Mouse (Mus musculus) kidney, adult 2 months (tissue): ENCODE results near the gene Frmd4b. TPM values are rescaled to one million over a fixed set of nuclear protein-coding genes. Genes with fewer than 3 reads are reported as not detected.

Experiments
- DNase-seq: peaks from one replicate; pipeline ENCODE4 v3.0.0; 2021
- H3K27ac ChIP-seq: fragments of 200-500 bp; 2 replicates; pipeline ENCODE4 v1.5.1; 2012; ENCODE audit warnings: low read depth, low read length, control low read depth, inconsistent platforms; ENCODE audit not compliant: insufficient read depth
- H3K27me3 ChIP-seq: fragments of 200-500 bp; replicated peaks from 2 replicates; pipeline ENCODE4 v1.6.1; 2012; ENCODE audit warnings: mild to moderate bottlenecking, moderate library complexity, low read length, inconsistent platforms; ENCODE audit not compliant: control insufficient read depth, insufficient read depth
- H3K36me3 ChIP-seq: fragments of 200-500 bp; 2 replicates; pipeline ENCODE4 v1.6.1; 2012; ENCODE audit warnings: mild to moderate bottlenecking, moderate library complexity, low read length, inconsistent platforms; ENCODE audit not compliant: control insufficient read depth, insufficient read depth
- H3K4me1 ChIP-seq: fragments of 200-500 bp; 2 replicates; pipeline ENCODE4 v1.6.1; 2011; ENCODE audit warnings: low read length; ENCODE audit not compliant: control insufficient read depth, insufficient read depth
- H3K4me3 ChIP-seq: fragments of 200-500 bp; 2 replicates; pipeline ENCODE4 v1.5.1; 2011; ENCODE audit warnings: mild to moderate bottlenecking, low read depth, low read length, control low read depth; ENCODE audit not compliant: insufficient read depth
- CTCF ChIP-seq: fragments of 200-500 bp; conservative IDR thresholded peaks from 2 replicates; pipeline ENCODE4 v1.5.1; 2011; ENCODE audit warnings: low read depth, mild to moderate bottlenecking, control low read depth, low read length, moderate library complexity, mixed read lengths; ENCODE audit not compliant: insufficient read depth, insufficient read length
- POLR2A ChIP-seq: fragments of 200-500 bp; IDR thresholded peaks from one replicate; pipeline ENCODE4 v1.6.1; 2011; ENCODE audit warnings: low read depth, low read length, control low read depth
- WGBS: fragments of 180-500 bp; shearing (Covaris S2); methylation state at CpG from one replicate; pipeline ENCODE4 v1.1.7; 2018; 5-methylcytosine and 5-hydroxymethylcytosine counted together
- polyA plus RNA-seq: library from polyadenylated mRNA; depleted of rRNA; stranded (reverse); fragments of >200 nt; gene quantifications from 2 replicates; pipeline ENCODE4 v1.2.3, GENCODE M21; 2012

Gene Frmd4b
- polyA plus RNA-seq, 1 experiment = 18.2 TPM

- Histone ChIP-seq H3K27me3 (no peaks in the 10 kb centered on the region), H3K27ac (no peak overlapping the region), H3K36me3 (no peaks in the 10 kb centered on the region), H3K4me1 (peaks cover 14% of the 10 kb centered on the region), H3K4me3 (no peak overlapping the region)
- peak; percentile 60 for DNase-seq
- WGBS = 70% methylated on average over 13 of the region's 13 CpGs
- no peak for TF ChIP-seq POLR2A
- no peak for TF ChIP-seq CTCF
Observed at GRCm38 (mm10) chr6:97521279-97522038, 95.9 kb downstream of the Frmd4b start.

- no peak for DNase-seq
- Histone ChIP-seq H3K27me3 (no peaks in the 10 kb centered on the region), H3K4me1 (peaks cover 14% of the 10 kb centered on the region), H3K36me3 (no peaks in the 10 kb centered on the region), H3K4me3 (no peak overlapping the region), H3K27ac (no peak overlapping the region)
- 60% methylated on average over 2 of the region's 2 CpGs for WGBS
- TF ChIP-seq POLR2A (no peak), CTCF (peak; percentile 30)
Observed at GRCm38 (mm10) chr6:97520566-97520965, 96.8 kb downstream of the Frmd4b start.

GRCm38 (mm10) chr6:97519553-97519952 is 97.8 kb downstream of the Frmd4b start:
- Histone ChIP-seq H3K4me3 (no peak overlapping the region), H3K27ac (peak overlapping the region; percentile 84; the same call in 1 of the 2 replicates), H3K36me3 (no peaks in the 10 kb centered on the region), H3K27me3 (no peaks in the 10 kb centered on the region), H3K4me1 (peaks cover 14% of the 10 kb centered on the region)
- 59% methylated on average over 10 of the region's 10 CpGs for WGBS
- TF ChIP-seq CTCF (no peak), POLR2A (no peak)
- DNase-seq = peak; percentile 85

- peak; percentile 49 for DNase-seq
- H3K27ac ChIP-seq = 0 out of 2 replicates have a peak overlapping the region, but pooled peaks have one; percentile 13
- no peaks in the 10 kb centered on the region for H3K27me3 ChIP-seq
- WGBS = 12% methylated on average over 2 of the region's 2 CpGs
- no peaks in the 10 kb centered on the region for H3K36me3 ChIP-seq
- H3K4me3 ChIP-seq = no peak overlapping the region
- H3K4me1 ChIP-seq = peaks cover 14% of the 10 kb centered on the region
- TF ChIP-seq POLR2A (no peak), CTCF (no peak)
Observed at GRCm38 (mm10) chr6:97518467-97518866, 98.9 kb downstream of the Frmd4b start.

- TF ChIP-seq POLR2A (no peak), CTCF (no peak)
- H3K36me3 ChIP-seq = no peaks in the 10 kb centered on the region
- 43% methylated on average over 12 of the region's 12 CpGs for WGBS
- no peak overlapping the region for H3K27ac ChIP-seq
- no peak overlapping the region for H3K4me3 ChIP-seq
- H3K27me3 ChIP-seq = no peaks in the 10 kb centered on the region
- H3K4me1 ChIP-seq = peaks cover 14% of the 10 kb centered on the region
- peak; percentile 67 for DNase-seq
Observed at GRCm38 (mm10) chr6:97517616-97518235, 99.6 kb downstream of the Frmd4b start.

- WGBS = 81% methylated on average over 5 of the region's 5 CpGs
- TF ChIP-seq POLR2A = no peak
- TF ChIP-seq CTCF = no peak
- DNase-seq = no peak
Observed at GRCm38 (mm10) chr6:97516941-97517340, 100.4 kb downstream of the Frmd4b start.

GRCm38 (mm10) chr6:97510771-97511170 is 106.6 kb downstream of the Frmd4b start:
- DNase-seq = peak; percentile 86
- no peaks in the 10 kb centered on the region for H3K36me3 ChIP-seq
- H3K27ac ChIP-seq = peak overlapping the region; percentile 33
- peak overlapping the region; percentile 2; the same call in 1 of the 2 replicates for H3K4me3 ChIP-seq
- 30% methylated on average over 8 of the region's 8 CpGs for WGBS
- TF ChIP-seq POLR2A (no peak), CTCF (no peak)
- H3K4me1 ChIP-seq = peaks cover 9% of the 10 kb centered on the region; the same call in 1 of the 2 replicates
- H3K27me3 ChIP-seq = no peaks in the 10 kb centered on the region

More at GRCm38 (mm10) chr6:97516941-97517340, 100.4 kb downstream of the Frmd4b start:
- no peaks in the 10 kb centered on the region for H3K27me3 ChIP-seq
- peaks cover 14% of the 10 kb centered on the region for H3K4me1 ChIP-seq
- H3K36me3 ChIP-seq = no peaks in the 10 kb centered on the region
- H3K4me3 ChIP-seq = no peak overlapping the region
- no peak overlapping the region for H3K27ac ChIP-seq
